Mouse (Mus musculus): Measurements from ENCODE around the gene Mtus2. TPM values are rescaled to one million over a fixed set of nuclear protein-coding genes. Genes with fewer than 3 reads are reported as not detected.

The Mtus2 gene
- total and polyA plus RNA-seq, 3 experiments: 0.08 TPM; not detected in 2

DNA sequence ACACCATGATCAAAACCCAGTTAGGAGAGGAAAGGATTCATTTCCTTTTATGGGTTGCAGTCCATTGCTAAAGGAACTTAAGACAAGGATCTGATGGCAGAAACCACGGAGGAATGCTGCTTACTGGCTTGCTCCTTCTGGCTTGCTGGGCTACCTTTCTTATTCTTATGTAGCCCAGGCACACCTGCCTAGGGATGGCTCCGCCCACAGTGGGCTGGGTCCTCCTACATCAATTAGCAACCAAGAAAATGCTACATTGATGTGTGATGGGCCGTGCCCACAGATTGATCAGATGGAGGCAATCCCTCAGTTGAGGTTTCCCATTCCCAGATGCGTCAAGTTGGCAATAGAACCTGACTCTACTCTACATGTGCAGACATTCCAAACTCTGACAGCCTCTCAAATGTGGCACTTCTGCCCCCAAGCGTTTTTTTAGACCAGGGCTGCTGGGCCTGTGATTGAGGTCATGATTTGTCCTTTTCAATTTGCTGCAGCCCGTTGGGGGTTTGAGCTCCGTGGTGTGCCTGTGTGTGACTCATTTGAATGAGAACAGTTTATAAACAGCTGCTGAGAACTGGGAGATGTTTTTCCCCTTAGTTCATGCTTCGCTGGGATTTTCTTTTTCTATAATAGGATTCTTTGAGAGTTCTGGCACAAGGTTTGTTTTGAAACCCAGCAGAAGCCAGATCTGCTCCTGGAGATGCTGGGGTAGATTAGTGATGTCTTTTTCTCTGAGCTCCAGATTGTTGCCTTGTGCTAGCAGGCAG is 173.8 kb downstream of the Mtus2 start:
- H3K4me1 ChIP-seq (ENCODE audit: control insufficient read depth in 1 of 2, insufficient read depth in 2 of 2, low read length in 2 of 2): no peaks in the 10 kb centered on the region
- H3K36me3 ChIP-seq (ENCODE audit: control insufficient read depth in 1 of 2, insufficient read depth in 2 of 2, low read length in 2 of 2): no peaks in the 10 kb centered on the region
- H3K9me3 ChIP-seq (replicated peaks; ENCODE audit: insufficient read depth, low read length): no peaks in the 10 kb centered on the region
- H3K9ac ChIP-seq (ENCODE audit: control insufficient read depth, low read depth, low read length, poor library complexity, severe bottlenecking): no peak overlapping the region
- no peaks in the 10 kb centered on the region for H3K27me3 ChIP-seq (ENCODE audit: control insufficient read depth in 1 of 2, insufficient read depth in 2 of 2, low read length in 2 of 2)
- TF ChIP-seq UBTF (IDR thresholded peaks at IDR 0.05; ENCODE audit: borderline replicate concordance, insufficient read depth, low read depth, low read length): no peak
- TF ChIP-seq MAX (IDR thresholded peaks at IDR 0.05; ENCODE audit: low read length): no peak
- TF ChIP-seq BHLHE40 (IDR thresholded peaks at IDR 0.05; ENCODE audit: borderline replicate concordance, low read depth, low read length): no peak
- no peak for TF ChIP-seq ZC3H11A (IDR thresholded peaks at IDR 0.05; ENCODE audit: low read depth, low read length)
- TF ChIP-seq CTCF (IDR thresholded peaks at IDR 0.05 in 2 of 3, conservative IDR thresholded peaks at IDR 0.05 in 1 of 3; ENCODE audit: control insufficient read depth in 1 of 3, insufficient read depth in 1 of 3, low read depth in 2 of 3, low read length in 3 of 3, poor library complexity in 1 of 3, severe bottlenecking in 1 of 3): no peak
- TF ChIP-seq USF1 (IDR thresholded peaks at IDR 0.05; ENCODE audit: low read depth, low read length): no peak
- TF ChIP-seq POLR2A (IDR thresholded peaks at IDR 0.05; ENCODE audit: control insufficient read depth in 1 of 2, insufficient read depth in 1 of 2, low read depth in 1 of 2, low read length in 2 of 2, poor library complexity in 1 of 2): no peak
- no peak for TF ChIP-seq MEF2A (IDR thresholded peaks at IDR 0.05; ENCODE audit: extremely low read depth, insufficient replicate concordance, low read depth, low read length, poor library complexity, severe bottlenecking)
- TF ChIP-seq SMC3 (IDR thresholded peaks at IDR 0.05; ENCODE audit: low read depth, low read length): no peak
- TF ChIP-seq MXI1 (IDR thresholded peaks at IDR 0.05; ENCODE audit: low read depth, low read length): no peak
- no peak for TF ChIP-seq E2F4 (IDR thresholded peaks at IDR 0.05; ENCODE audit: borderline replicate concordance, low read depth, low read length)
- no peak for TF ChIP-seq ZNF384 (IDR thresholded peaks at IDR 0.05; ENCODE audit: low read depth, low read length)
- TF ChIP-seq USF2 (IDR thresholded peaks at IDR 0.05; ENCODE audit: borderline replicate concordance in 1 of 2, insufficient read depth in 1 of 2, low read depth in 1 of 2, low read length in 2 of 2): no peak
- TF ChIP-seq NRF1 (IDR thresholded peaks at IDR 0.05; ENCODE audit: insufficient read depth, low read depth, low read length, poor library complexity, severe bottlenecking): no peak
- TF ChIP-seq SIN3A (IDR thresholded peaks at IDR 0.05; ENCODE audit: low read length): no peak
- TF ChIP-seq ZMIZ1 (IDR thresholded peaks at IDR 0.05; ENCODE audit: low read depth, low read length): no peak
- TF ChIP-seq MYC (IDR thresholded peaks at IDR 0.05; ENCODE audit: low read depth, low read length): no peak
- TF ChIP-seq NELFE (IDR thresholded peaks at IDR 0.05; ENCODE audit: low read depth, low read length): no peak
- no peaks in the 10 kb centered on the region for H3K79me2 ChIP-seq (ENCODE audit: control insufficient read depth, insufficient read depth, low read length, poor library complexity)
- no peak for DNase-seq (ENCODE audit: low read depth, low spot score)
- no peak overlapping the region for H3K4me3 ChIP-seq (ENCODE audit: control insufficient read depth in 1 of 2, insufficient read depth in 1 of 2, low read depth in 2 of 2, low read length in 2 of 2)
- no peak overlapping the region for H3K27ac ChIP-seq (ENCODE audit: control insufficient read depth, low read depth, low read length)
